Mouse (Mus musculus) small intestine, adult 2 months (tissue): Measurements from ENCODE around the gene Mycbp.

Experiments used
- CTCF ChIP-seq: fragments of 200-500 bp; IDR thresholded peaks from 2 replicates; pipeline ENCODE4 v1.5.1; 2012; ENCODE audit warnings: low read depth, mild to moderate bottlenecking, control low read depth, inconsistent platforms, low read length, moderate library complexity, mixed read lengths; ENCODE audit not compliant: insufficient replicate concordance, insufficient read length; ENCODE audit errors: extremely low read depth
- POLR2A ChIP-seq: fragments of 200-500 bp; IDR thresholded peaks from 2 replicates; pipeline ENCODE4 v1.6.1; 2012; ENCODE audit warnings: low read depth, mild to moderate bottlenecking, control low read depth, inconsistent platforms, low read length, moderate library complexity

GRCm38 (mm10) chr4:123956703-123957491 lies 52.3 kb downstream of the Mycbp start:
- TF ChIP-seq CTCF: peak; percentile 62
- TF ChIP-seq POLR2A: no peak
